Mouse (Mus musculus) embryonic facial prominence, embryonic 12.5 days (tissue): ENCODE results near the gene Smco4. TPM values are rescaled to one million over a fixed set of nuclear protein-coding genes. Genes with fewer than 3 reads are reported as not detected.

ENCODE experiments used
- ATAC-seq: fragments of 200-750 bp; cut with Nextera tagmentation; 2 replicates; pipeline ENCODE4 v1.8.0; 2017; ENCODE audit not compliant: insufficient number of reproducible peaks, insufficient read depth, low FRiP score, low TSS enrichment
- H3K27ac ChIP-seq: fragments of 300-500 bp; sonication (generic); 2 replicates; pipeline ENCODE4 v1.5.1; 2016; ENCODE audit warnings: mild to moderate bottlenecking
- H3K27me3 ChIP-seq: fragments of 300-500 bp; sonication (generic); 2 replicates; pipeline ENCODE4 v1.6.1; 2016; ENCODE audit warnings: mild to moderate bottlenecking, moderate library complexity
- H3K36me3 ChIP-seq: fragments of 300-500 bp; sonication (generic); 2 replicates; pipeline ENCODE4 v1.6.1; 2016; ENCODE audit warnings: mild to moderate bottlenecking
- H3K4me1 ChIP-seq: fragments of 300-500 bp; sonication (generic); 2 replicates; pipeline ENCODE4 v1.6.1; 2016
- H3K4me2 ChIP-seq: fragments of 300-500 bp; sonication (generic); replicated peaks from 2 replicates; pipeline ENCODE4 v1.6.1; 2016; ENCODE audit warnings: mild to moderate bottlenecking, moderate library complexity
- H3K4me3 ChIP-seq: fragments of 300-500 bp; sonication (generic); 2 replicates; pipeline ENCODE4 v1.5.1; 2016; ENCODE audit warnings: mild to moderate bottlenecking
- H3K9ac ChIP-seq: fragments of 300-500 bp; sonication (generic); 2 replicates; pipeline ENCODE4 v1.6.1; 2016; ENCODE audit warnings: mild to moderate bottlenecking, moderate library complexity
- H3K9me3 ChIP-seq: fragments of 300-500 bp; sonication (generic); 2 replicates; pipeline ENCODE4 v1.6.1; 2016; ENCODE audit warnings: mild to moderate bottlenecking, moderate library complexity
- WGBS: fragments of 180-500 bp; shearing (Covaris S2); methylation state at CpG from one replicate; pipeline ENCODE4 v1.1.7; 2016; 5-methylcytosine and 5-hydroxymethylcytosine counted together
- polyA plus RNA-seq: library from polyadenylated mRNA; unstranded; fragments of >200 nt; fragmentation: Nextera tagmentation; extraction: Ambion mirVana; gene quantifications from 2 replicates; pipeline ENCODE4 v1.2.1, GENCODE M21; 2016

The Smco4 gene
- polyA plus RNA-seq, 1 experiment from 2014 or later = 2.9 TPM

- no peak overlapping the region for H3K4me2 ChIP-seq
- no peak overlapping the region for H3K4me3 ChIP-seq
- no peak overlapping the region for H3K27ac ChIP-seq
- H3K27me3 ChIP-seq = no peaks in the 10 kb centered on the region
- 55% methylated on average over 8 of the region's 8 CpGs for WGBS
- H3K36me3 ChIP-seq = no peaks in the 10 kb centered on the region
- H3K9ac ChIP-seq = no peak overlapping the region
- peaks cover 25% of the 10 kb centered on the region for H3K4me1 ChIP-seq
- no peak for ATAC-seq
- H3K9me3 ChIP-seq = no peaks in the 10 kb centered on the region
These were observed 36.2 kb downstream of the Smco4 start for GRCm38 (mm10) chr9:15529275-15529964.

DNA sequence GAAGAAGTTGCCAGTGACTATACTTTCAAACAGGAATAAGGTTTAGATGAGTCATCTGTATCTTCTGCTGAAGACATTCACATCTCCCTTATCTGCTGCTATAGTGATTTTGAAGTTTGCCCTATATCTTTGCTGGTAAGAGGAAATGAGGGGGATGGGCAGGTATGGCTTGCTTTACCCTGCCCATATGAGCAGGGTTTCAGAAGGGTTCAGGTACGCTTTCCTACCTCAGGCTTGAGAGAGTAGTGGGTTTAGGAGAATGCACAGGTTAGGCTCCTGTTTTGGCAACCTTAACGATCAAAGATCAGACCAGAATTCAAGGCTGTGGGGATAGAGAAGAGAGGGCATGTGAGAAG, 36.7 kb downstream of the Smco4 start:
- H3K9ac ChIP-seq = no peak overlapping the region
- no peak overlapping the region for H3K4me3 ChIP-seq
- no peaks in the 10 kb centered on the region for H3K27me3 ChIP-seq
- WGBS = 93% methylated on average over 2 of the region's 2 CpGs
- no peak overlapping the region for H3K27ac ChIP-seq
- no peak for ATAC-seq
- no peaks in the 10 kb centered on the region for H3K9me3 ChIP-seq
- H3K36me3 ChIP-seq = no peaks in the 10 kb centered on the region
- H3K4me1 ChIP-seq = peaks cover 30% of the 10 kb centered on the region
- H3K4me2 ChIP-seq = no peak overlapping the region

- peaks cover 31% of the 10 kb centered on the region for H3K4me1 ChIP-seq
- H3K4me3 ChIP-seq = no peak overlapping the region
- H3K27ac ChIP-seq = no peak overlapping the region
- WGBS = 86% methylated on average over 5 of the region's 5 CpGs
- no peaks in the 10 kb centered on the region for H3K36me3 ChIP-seq
- H3K9me3 ChIP-seq = no peaks in the 10 kb centered on the region
- H3K9ac ChIP-seq = no peak overlapping the region
- no peak overlapping the region for H3K4me2 ChIP-seq
- no peaks in the 10 kb centered on the region for H3K27me3 ChIP-seq
- ATAC-seq = no peak
These were observed 38.0 kb downstream of the Smco4 start for GRCm38 (mm10) chr9:15531204-15531603.

GRCm38 (mm10) chr9:15533336-15534070, 40.3 kb downstream of the Smco4 start:
- H3K4me2 ChIP-seq = no peak overlapping the region
- H3K4me1 ChIP-seq = peaks cover 31% of the 10 kb centered on the region

DNA sequence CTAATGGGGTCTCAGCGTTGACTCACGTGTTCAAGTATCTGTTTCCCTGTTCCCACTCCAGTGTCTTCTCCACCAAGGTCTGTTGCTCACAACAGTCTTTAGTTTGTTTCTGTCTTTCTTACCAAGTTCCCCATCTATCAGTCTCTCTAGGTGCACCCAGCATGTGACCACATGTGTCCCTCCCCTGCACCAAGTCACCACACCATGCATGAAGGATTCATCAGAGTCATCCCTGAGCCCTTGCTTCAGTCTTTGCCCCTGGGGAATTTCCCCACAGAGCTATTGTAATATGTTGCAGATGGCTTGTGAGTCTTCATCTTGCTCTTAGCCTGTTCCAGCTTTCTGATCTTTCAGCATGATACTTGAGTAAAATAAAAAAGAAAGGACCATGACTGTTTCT, 40.9 kb downstream of the Smco4 start:
- no peak for ATAC-seq
- Histone ChIP-seq H3K9ac (no peak overlapping the region), H3K9me3 (no peaks in the 10 kb centered on the region), H3K4me1 (peaks cover 26% of the 10 kb centered on the region), H3K36me3 (no peaks in the 10 kb centered on the region), H3K4me3 (no peak overlapping the region), H3K27ac (no peak overlapping the region), H3K4me2 (no peak overlapping the region), H3K27me3 (no peaks in the 10 kb centered on the region)
- WGBS = 79% methylated on average over 2 of the region's 2 CpGs

More at GRCm38 (mm10) chr9:15533336-15534070, 40.3 kb downstream of the Smco4 start:
- Histone ChIP-seq H3K27ac (no peak overlapping the region), H3K36me3 (no peaks in the 10 kb centered on the region), H3K27me3 (no peaks in the 10 kb centered on the region), H3K9me3 (no peaks in the 10 kb centered on the region), H3K9ac (no peak overlapping the region), H3K4me3 (no peak overlapping the region)
- no peak for ATAC-seq
- WGBS = 64% methylated on average over 11 of the region's 11 CpGs

- H3K36me3 ChIP-seq = 0 out of 2 replicates have a peak, but pooled peaks cover 2% of the 10 kb centered on the region
- H3K9ac ChIP-seq = no peak overlapping the region
- H3K27me3 ChIP-seq = no peaks in the 10 kb centered on the region
- 36% methylated on average over 5 of the region's 5 CpGs for WGBS
- no peak for ATAC-seq
- peaks cover 20% of the 10 kb centered on the region for H3K4me1 ChIP-seq
- no peak overlapping the region for H3K4me3 ChIP-seq
- H3K4me2 ChIP-seq = no peak overlapping the region
- H3K9me3 ChIP-seq = no peaks in the 10 kb centered on the region
- H3K27ac ChIP-seq = no peak overlapping the region
These were observed 42.2 kb downstream of the Smco4 start for GRCm38 (mm10) chr9:15535418-15535817.

- peaks cover 20% of the 10 kb centered on the region for H3K4me1 ChIP-seq
- 90% methylated on average over 5 of the region's 5 CpGs for WGBS
- H3K27me3 ChIP-seq = no peaks in the 10 kb centered on the region
- H3K36me3 ChIP-seq = 0 out of 2 replicates have a peak, but pooled peaks cover 3% of the 10 kb centered on the region
- no peak overlapping the region for H3K4me2 ChIP-seq
- no peak overlapping the region for H3K9ac ChIP-seq
- no peak overlapping the region for H3K27ac ChIP-seq
- no peaks in the 10 kb centered on the region for H3K9me3 ChIP-seq
- no peak overlapping the region for H3K4me3 ChIP-seq
- no peak for ATAC-seq
These were observed 43.7 kb downstream of the Smco4 start for GRCm38 (mm10) chr9:15536861-15537426.

- Histone ChIP-seq H3K4me2 (no peak overlapping the region), H3K27me3 (no peaks in the 10 kb centered on the region), H3K9ac (no peak overlapping the region), H3K9me3 (no peaks in the 10 kb centered on the region), H3K36me3 (0 out of 2 replicates have a peak, but pooled peaks cover 3% of the 10 kb centered on the region), H3K4me1 (peaks cover 20% of the 10 kb centered on the region), H3K27ac (no peak overlapping the region), H3K4me3 (no peak overlapping the region)
- ATAC-seq = no peak
- 90% methylated on average over 3 of the region's 3 CpGs for WGBS
These were observed 44.3 kb downstream of the Smco4 start for GRCm38 (mm10) chr9:15537455-15538048.

- 90% methylated on average over 8 of the region's 8 CpGs for WGBS
These were observed 45.8 kb downstream of the Smco4 start for GRCm38 (mm10) chr9:15538979-15539533.

GRCm38 (mm10) chr9:15541735-15542354, 48.6 kb downstream of the Smco4 start:
- no peaks in the 10 kb centered on the region for H3K27me3 ChIP-seq
- H3K4me1 ChIP-seq = no peaks in the 10 kb centered on the region; the same call in 1 of the 2 replicates
- H3K9me3 ChIP-seq = no peaks in the 10 kb centered on the region
- H3K36me3 ChIP-seq = 0 out of 2 replicates have a peak, but pooled peaks cover 7% of the 10 kb centered on the region
- no peak for ATAC-seq
- H3K4me3 ChIP-seq = no peak overlapping the region
- WGBS = 73% methylated on average over 5 of the region's 5 CpGs
- H3K9ac ChIP-seq = no peak overlapping the region
- H3K4me2 ChIP-seq = no peak overlapping the region
- H3K27ac ChIP-seq = no peak overlapping the region

More at GRCm38 (mm10) chr9:15538979-15539533, 45.8 kb downstream of the Smco4 start:
- no peak overlapping the region for H3K4me3 ChIP-seq
- H3K4me2 ChIP-seq = no peak overlapping the region
- H3K27me3 ChIP-seq = no peaks in the 10 kb centered on the region
- H3K4me1 ChIP-seq = peaks cover 13% of the 10 kb centered on the region
- ATAC-seq = no peak
- H3K36me3 ChIP-seq = 0 out of 2 replicates have a peak, but pooled peaks cover 3% of the 10 kb centered on the region
- no peak overlapping the region for H3K9ac ChIP-seq
- H3K27ac ChIP-seq = no peak overlapping the region
- no peaks in the 10 kb centered on the region for H3K9me3 ChIP-seq

DNA sequence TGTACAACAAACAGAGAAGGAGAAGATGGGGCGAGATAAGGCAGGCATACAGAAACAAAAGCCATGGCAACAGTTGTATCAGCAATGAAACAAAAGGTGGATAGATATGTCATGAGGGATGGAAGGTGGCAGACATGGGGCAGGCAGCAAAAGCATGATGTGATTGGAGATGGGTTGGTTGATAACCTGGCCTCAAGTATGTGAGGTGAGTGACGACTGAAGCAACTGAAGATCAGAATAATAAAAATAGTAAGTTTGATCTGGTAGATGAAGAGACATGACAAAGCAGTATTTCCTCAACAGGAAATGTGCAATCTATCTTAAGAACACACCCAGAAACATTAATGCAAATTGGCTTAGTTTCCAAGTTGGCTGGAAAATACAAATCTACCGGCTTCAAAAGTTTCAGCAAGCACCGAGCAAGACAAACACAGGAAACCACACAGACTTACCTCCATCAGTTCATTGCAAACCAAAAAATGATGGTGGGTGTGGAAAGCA, 57.3 kb downstream of the Smco4 start:
- Histone ChIP-seq H3K4me3 (no peak overlapping the region), H3K9ac (no peak overlapping the region), H3K4me2 (no peak overlapping the region), H3K36me3 (no peaks in the 10 kb centered on the region), H3K27ac (no peak overlapping the region), H3K27me3 (no peaks in the 10 kb centered on the region), H3K4me1 (no peaks in the 10 kb centered on the region), H3K9me3 (no peaks in the 10 kb centered on the region)
- no peak for ATAC-seq
- 88% methylated on average over 4 of the region's 4 CpGs for WGBS
